Mouse (Mus musculus) ES-E14 (cell line): ENCODE measurements around the gene Tll2. TPM values are rescaled to one million over a fixed set of nuclear protein-coding genes. Genes with fewer than 3 reads are reported as not detected.

ENCODE experiments used
- DNase-seq: peaks from one replicate; pipeline ENCODE4 v3.0.0-alpha.2; 2013; ENCODE audit warnings: low read depth, low spot score
- H3K27ac ChIP-seq: 2 replicates; pipeline ENCODE4 v1.5.1; 2012; ENCODE audit warnings: low read depth, mild to moderate bottlenecking, low read length, moderate library complexity, mixed read lengths; ENCODE audit not compliant: poor library complexity, insufficient read depth, severe bottlenecking
- H3K36me3 ChIP-seq: 2 replicates; pipeline ENCODE4 v1.6.1; 2012; ENCODE audit warnings: mild to moderate bottlenecking, low read length, moderate library complexity, mixed read lengths; ENCODE audit not compliant: control insufficient read depth, poor library complexity, insufficient read depth, severe bottlenecking
- H3K4me1 ChIP-seq, 2 experiments: fragments of 150-350 bp in 1 of 2; sonication (generic) in 1 of 2; 2 replicates each; pipeline ENCODE4 v1.6.1; 2012; ENCODE audit warnings: low read length in 2 of 2, mild to moderate bottlenecking in 1 of 2, mixed read lengths in 1 of 2; ENCODE audit not compliant: control insufficient read depth in 2 of 2, insufficient read depth in 2 of 2, poor library complexity in 1 of 2
- H3K4me3 ChIP-seq, 2 experiments: fragments of 150-350 bp in 1 of 2; sonication (generic) in 1 of 2; 2 replicates each; pipeline ENCODE4 v1.5.1; 2012; ENCODE audit warnings: low read length in 2 of 2, low read depth in 1 of 2, mild to moderate bottlenecking in 1 of 2, mixed read lengths in 1 of 2; ENCODE audit not compliant: insufficient read depth in 1 of 2, poor library complexity in 1 of 2, severe bottlenecking in 1 of 2
- H3K9ac ChIP-seq: 2 replicates; pipeline ENCODE4 v1.6.1; 2012; ENCODE audit warnings: low read depth, mild to moderate bottlenecking, low read length, mixed read lengths; ENCODE audit not compliant: poor library complexity, insufficient read depth, severe bottlenecking
- H3K9me3 ChIP-seq: fragments of 150-350 bp; sonication (generic); 2 replicates; pipeline ENCODE4 v1.6.1; 2012; ENCODE audit warnings: low read depth, mild to moderate bottlenecking, low read length; ENCODE audit not compliant: control insufficient read depth, insufficient read depth
- CHD2 ChIP-seq: IDR thresholded peaks from 2 replicates; pipeline ENCODE4 v1.6.1; 2014; ENCODE audit warnings: mild to moderate bottlenecking, low read depth, low read length, inconsistent platforms
- HCFC1 ChIP-seq: IDR thresholded peaks from 2 replicates; pipeline ENCODE4 v1.6.1; 2012; ENCODE audit warnings: low read length, inconsistent platforms, borderline replicate concordance; ENCODE audit not compliant: insufficient read depth
- MAFK ChIP-seq: IDR thresholded peaks from 2 replicates; pipeline ENCODE4 v1.6.1; 2014; ENCODE audit warnings: mild to moderate bottlenecking, low read depth, low read length, inconsistent platforms; ENCODE audit not compliant: insufficient read depth
- ZC3H11A ChIP-seq: IDR thresholded peaks from 2 replicates; pipeline ENCODE4 v1.6.1; 2012; ENCODE audit warnings: low read depth, mild to moderate bottlenecking, inconsistent platforms, low read length, borderline replicate concordance
- ZNF384 ChIP-seq: IDR thresholded peaks from 2 replicates; pipeline ENCODE4 v1.6.1; 2012; ENCODE audit warnings: low read depth, low read length, inconsistent platforms
- in situ Hi-C, 2 experiments: fragments of 600-800 bp; cut with MboI; formaldehyde crosslinking; loops; one replicate each; pipeline ENCODE4 v1.15.1; 2025; ENCODE audit warnings: low sequenced_read_pairs in 2 of 2, inconsistent platforms in 1 of 2; ENCODE audit not compliant: unreplicated experiment in 2 of 2
- total RNA-seq: library from RNA; depleted of rRNA; stranded (reverse); fragments of 300-350 nt; gene quantifications from 2 replicates; pipeline ENCODE4 v1.2.3, GENCODE M21; 2012

The Tll2 gene
- total RNA-seq, 1 experiment = 0.09 TPM

- no peak for DNase-seq
- no peak for TF ChIP-seq ZC3H11A
- TF ChIP-seq CHD2 = no peak
- TF ChIP-seq ZNF384 = no peak
- TF ChIP-seq MAFK = no peak
- TF ChIP-seq HCFC1 = no peak
- Histone ChIP-seq H3K4me3 (no peak overlapping the region), H3K4me1 (no peaks in the 10 kb centered on the region), H3K27ac (no peak overlapping the region), H3K9me3 (no peaks in the 10 kb centered on the region), H3K36me3 (no peaks in the 10 kb centered on the region), H3K9ac (no peak overlapping the region)
- in situ Hi-C loops = no loop called here
Measured at GRCm38 (mm10) chr19:41083646-41084045, 123.0 kb downstream of the Tll2 start.

GRCm38 (mm10) chr19:41081589-41081988 lies 125.0 kb downstream of the Tll2 start:
- H3K9me3 ChIP-seq = no peaks in the 10 kb centered on the region
- no peaks in the 10 kb centered on the region for H3K4me1 ChIP-seq
- no peak overlapping the region for H3K4me3 ChIP-seq
- H3K36me3 ChIP-seq = no peaks in the 10 kb centered on the region
- no peak overlapping the region for H3K9ac ChIP-seq
- TF ChIP-seq CHD2 = no peak
- no peak for TF ChIP-seq ZC3H11A
- no peak for TF ChIP-seq HCFC1
- TF ChIP-seq MAFK = no peak
- no peak for TF ChIP-seq ZNF384
- in situ Hi-C loops = no loop called here
- H3K27ac ChIP-seq = no peak overlapping the region
- DNase-seq = no peak

GRCm38 (mm10) chr19:41076906-41077305 lies 129.7 kb downstream of the Tll2 start, which contains the start of gene Opalin:
Opalin (minus strand) TSS chr19:41077113.
- in situ Hi-C loops = no loop called here
- Histone ChIP-seq H3K4me3 (no peak within 1 kb of the TSS), H3K27ac (no peak within 1 kb of the TSS), H3K36me3 (no peaks in the 10 kb centered on the region), H3K9ac (no peak within 1 kb of the TSS), H3K9me3 (no peaks in the 10 kb centered on the region), H3K4me1 (no peaks in the 10 kb centered on the region)
- TF ChIP-seq MAFK (no peak), CHD2 (no peak), ZNF384 (no peak), HCFC1 (no peak), ZC3H11A (no peak)
- no peak for DNase-seq

- in situ Hi-C loops = no loop called here
- no peak for TF ChIP-seq CHD2
- TF ChIP-seq HCFC1 = no peak
- TF ChIP-seq MAFK = no peak
- TF ChIP-seq ZC3H11A = no peak
- TF ChIP-seq ZNF384 = no peak
- H3K9me3 ChIP-seq = no peaks in the 10 kb centered on the region
- H3K27ac ChIP-seq = no peak overlapping the region
- no peaks in the 10 kb centered on the region for H3K36me3 ChIP-seq
- no peak overlapping the region for H3K4me3 ChIP-seq
- DNase-seq = no peak
- H3K4me1 ChIP-seq = no peaks in the 10 kb centered on the region
- no peak overlapping the region for H3K9ac ChIP-seq
Measured at GRCm38 (mm10) chr19:41073746-41074455, 132.7 kb downstream of the Tll2 start.

GRCm38 (mm10) chr19:41071500-41071899 lies 135.1 kb downstream of the Tll2 start:
- Histone ChIP-seq H3K9me3 (no peaks in the 10 kb centered on the region), H3K9ac (no peak overlapping the region), H3K4me3 (no peak overlapping the region), H3K27ac (no peak overlapping the region), H3K4me1 (no peaks in the 10 kb centered on the region), H3K36me3 (no peaks in the 10 kb centered on the region)
- TF ChIP-seq ZC3H11A (peak; percentile 74), HCFC1 (no peak)
- DNase-seq = peak; percentile 95
- in situ Hi-C loops = no loop called here
